Mouse (Mus musculus) E14TG2a.4 (cell line): ENCODE results near the gene Tmem201.

Source experiments
- CTCF ChIP-seq: conservative IDR thresholded peaks from 2 replicates; pipeline ENCODE4 v1.5.1; 2014; ENCODE audit warnings: low read length
- NANOG ChIP-seq: IDR thresholded peaks from 2 replicates; pipeline ENCODE4 v1.6.1; 2014; ENCODE audit warnings: borderline replicate concordance, low read length, mixed read lengths
- POU5F1 ChIP-seq: IDR thresholded peaks from 2 replicates; pipeline ENCODE4 v1.6.1; 2014; ENCODE audit warnings: low read length, borderline replicate concordance

DNA sequence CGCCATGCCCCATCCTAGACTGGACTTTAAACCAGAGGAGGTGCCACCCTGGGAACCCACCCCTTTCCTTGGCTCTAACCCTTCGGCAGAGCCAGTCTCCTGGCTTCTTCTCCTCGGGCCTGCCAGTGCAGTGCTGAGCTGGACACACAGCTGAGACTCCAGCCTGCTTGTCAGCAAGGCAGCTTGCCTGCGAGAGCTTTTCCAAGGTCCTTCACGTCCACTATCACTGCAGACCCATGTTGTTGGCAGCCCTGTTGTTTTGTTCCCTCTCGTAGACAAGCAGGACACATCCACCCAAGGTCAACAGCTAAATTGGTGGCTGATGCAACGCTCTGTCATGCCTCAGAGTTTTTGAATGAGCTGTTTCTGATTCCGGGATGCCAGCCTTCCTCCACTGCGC, 39.3 kb upstream of the Tmem201 start:
- TF ChIP-seq CTCF (no peak), POU5F1 (no peak), NANOG (no peak)
